In the genomic region with DNA sequence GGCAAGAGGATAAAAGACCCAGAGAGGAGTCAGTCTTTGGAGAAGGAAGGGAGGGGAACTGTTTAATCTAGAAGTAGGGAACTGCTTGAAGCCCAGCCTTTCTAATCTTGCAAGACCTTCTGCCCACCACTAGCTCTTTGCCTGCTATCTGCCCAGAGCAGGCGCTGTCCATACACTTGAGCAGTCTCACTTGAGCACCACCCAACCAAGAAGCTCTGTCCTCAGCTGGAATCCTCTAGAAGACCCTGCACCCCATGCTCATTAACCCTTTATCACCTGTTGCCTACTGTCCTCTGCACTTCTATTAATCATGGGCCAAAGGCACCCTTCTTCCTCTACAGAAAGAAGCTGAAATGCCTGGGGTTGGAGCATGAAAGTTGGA, we compare ENCODE assay signal across 8 mouse cellular contexts. TPM values are rescaled to one million over a fixed set of nuclear protein-coding genes. Genes with fewer than 3 reads are reported as not detected.
DNase-seq lines count a peak whose midpoint lies in the region; ATAC-seq and TF ChIP-seq lines count a peak whose summit lies in the region.

No protein-coding gene starts in this region.

- peaks cover 16 to 19% of the 10 kb centered on the region in 2 experiments for H3K4me1 ChIP-seq in MEL (ENCODE audit: control insufficient read depth in 1 of 2, insufficient read depth in 2 of 2, low read length in 2 of 2)
- peaks cover 24% of the 10 kb centered on the region for H3K4me1 ChIP-seq in forebrain, embryonic 15.5 days
- peaks cover 21% of the 10 kb centered on the region for H3K4me1 ChIP-seq in liver, embryonic 16.5 days (ENCODE audit: control insufficient read depth, low read depth, low read length)
- H3K4me1 ChIP-seq in stomach, embryonic 16.5 days (ENCODE audit: control insufficient read depth, insufficient read depth, low read length): peaks cover 6% of the 10 kb centered on the region; the same call in 1 of the 2 replicates

- H3K9ac ChIP-seq in MEL (ENCODE audit: control insufficient read depth, low read depth, low read length, poor library complexity, severe bottlenecking): peak overlapping the region; percentile 72
- peak overlapping the region; percentile 65 for H3K9ac ChIP-seq in forebrain, embryonic 15.5 days (replicated peaks)
- H3K9ac ChIP-seq in liver, embryonic 16.5 days (ENCODE audit: low read depth, low read length): peak overlapping the region; percentile 98
- peak overlapping the region; percentile 66; the same call in 1 of the 2 replicates for H3K9ac ChIP-seq in stomach, embryonic 16.5 days (ENCODE audit: low read length)

- peaks cover 1 to 23% of the 10 kb centered on the region in 2 experiments; a peak in 3 of 4 replicates for H3K36me3 ChIP-seq in MEL (ENCODE audit: control insufficient read depth in 1 of 2, insufficient read depth in 2 of 2, low read length in 2 of 2)
- H3K36me3 ChIP-seq in forebrain, embryonic 15.5 days: no peaks in the 10 kb centered on the region
- H3K36me3 ChIP-seq in liver, embryonic 16.5 days (ENCODE audit: control insufficient read depth, insufficient read depth): peaks cover 17% of the 10 kb centered on the region
- no peaks in the 10 kb centered on the region for H3K36me3 ChIP-seq in stomach, embryonic 16.5 days (ENCODE audit: control insufficient read depth, insufficient read depth, low read length)

- H3K27ac ChIP-seq in MEL (ENCODE audit: control insufficient read depth, low read depth, low read length): peak overlapping the region; percentile 87
- peak overlapping the region; percentile 91; the same call in 1 of the 2 replicates for H3K27ac ChIP-seq in forebrain, embryonic 15.5 days (replicated peaks)
- peak overlapping the region; percentile 98 for H3K27ac ChIP-seq in liver, embryonic 16.5 days (ENCODE audit: low read length)
- no peak overlapping the region for H3K27ac ChIP-seq in stomach, embryonic 16.5 days (ENCODE audit: low read length)

- H3K27me3 ChIP-seq in MEL (ENCODE audit: control insufficient read depth in 1 of 2, insufficient read depth in 2 of 2, low read length in 2 of 2): no peaks in the 10 kb centered on the region
- no peaks in the 10 kb centered on the region for H3K27me3 ChIP-seq in forebrain, embryonic 15.5 days
- H3K27me3 ChIP-seq in liver, embryonic 16.5 days (ENCODE audit: control insufficient read depth, insufficient read depth, low read depth, low read length): peaks cover 5% of the 10 kb centered on the region; the same call in 1 of the 2 replicates
- H3K27me3 ChIP-seq in stomach, embryonic 16.5 days (ENCODE audit: control insufficient read depth, insufficient read depth, low read length): no peaks in the 10 kb centered on the region; the same call in 1 of the 2 replicates

- TF ChIP-seq RAD21 in MEL (IDR thresholded peaks at IDR 0.05; ENCODE audit: low read depth, low read length): no peak

- WGBS in forebrain, embryonic 15.5 days: 54% methylated on average over 1 of the region's 1 CpGs
- WGBS in liver, embryonic 16.5 days (ENCODE audit: insufficient replicate concordance): 22% methylated on average over 1 of the region's 1 CpGs
- WGBS in stomach, embryonic 16.5 days: 71% methylated on average over 1 of the region's 1 CpGs

- peak overlapping the region; percentile 82 to 92 for H3K4me3 ChIP-seq in MEL (ENCODE audit: control insufficient read depth in 1 of 2, insufficient read depth in 1 of 2, low read depth in 2 of 2, low read length in 2 of 2)
- H3K4me3 ChIP-seq in forebrain, embryonic 15.5 days: peak overlapping the region; percentile 65
- H3K4me3 ChIP-seq in liver, embryonic 16.5 days (ENCODE audit: low read depth, low read length): peak overlapping the region; percentile 89
- peak overlapping the region; percentile 45 for H3K4me3 ChIP-seq in stomach, embryonic 16.5 days (replicated peaks; ENCODE audit: low read length)

- H3K9me3 ChIP-seq in MEL (replicated peaks; ENCODE audit: insufficient read depth, low read length): no peaks in the 10 kb centered on the region
- no peaks in the 10 kb centered on the region for H3K9me3 ChIP-seq in forebrain, embryonic 15.5 days
- H3K9me3 ChIP-seq in liver, embryonic 16.5 days (replicated peaks; ENCODE audit: control insufficient read depth, low read length): no peaks in the 10 kb centered on the region
- no peaks in the 10 kb centered on the region for H3K9me3 ChIP-seq in stomach, embryonic 16.5 days (replicated peaks; ENCODE audit: control insufficient read depth, low read length)

- TF ChIP-seq CTCF in MEL (IDR thresholded peaks at IDR 0.05 in 2 of 3, conservative IDR thresholded peaks at IDR 0.05 in 1 of 3; ENCODE audit: control insufficient read depth in 1 of 3, insufficient read depth in 1 of 3, low read depth in 2 of 3, low read length in 3 of 3, poor library complexity in 1 of 3, severe bottlenecking in 1 of 3): no peak

- peak; percentile 97 to 98 for TF ChIP-seq EP300 in MEL (IDR thresholded peaks at IDR 0.05; ENCODE audit: low read depth in 1 of 2, low read length in 2 of 2)

- peak overlapping the region; percentile 85 for H3K4me2 ChIP-seq in forebrain, embryonic 15.5 days (replicated peaks)
- peak overlapping the region; percentile 97 for H3K4me2 ChIP-seq in liver, embryonic 16.5 days (ENCODE audit: low read depth, low read length)
- H3K4me2 ChIP-seq in stomach, embryonic 16.5 days (ENCODE audit: low read depth, low read length): peak overlapping the region; percentile 89

- TF ChIP-seq POLR2A in MEL (IDR thresholded peaks at IDR 0.05; ENCODE audit: control insufficient read depth in 1 of 2, insufficient read depth in 1 of 2, low read depth in 1 of 2, low read length in 2 of 2, poor library complexity in 1 of 2): 0 out of 4 replicates have a peak, but pooled peaks of 1 of the 2 experiments have one; percentile 5

- ATAC-seq in forebrain, embryonic 15.5 days (replicated peaks): no peak
- peak; percentile 94 for ATAC-seq in liver, embryonic 16.5 days (ENCODE audit: low read depth)
- peak; percentile 74 for ATAC-seq in stomach, embryonic 16.5 days (ENCODE audit: insufficient read depth, low FRiP score)

- peaks cover 13% of the 10 kb centered on the region for H3K79me2 ChIP-seq in MEL (ENCODE audit: control insufficient read depth, insufficient read depth, low read length, poor library complexity)

- peak; percentile 9 for DNase-seq in embryo, embryonic 11 days
- no peak for DNase-seq in embryo, embryonic 10.5 days (ENCODE audit: low spot score)
- peak; percentile 94 for DNase-seq in MEL (ENCODE audit: low read depth, low spot score)
- no peak for DNase-seq in adipocyte (ENCODE audit: low spot score)
- no peak for DNase-seq in urinary bladder, postnatal 36 days (ENCODE audit: low spot score in 2 of 2)

TF ChIP-seq in MEL, 35 proteins besides CTCF, POLR2A, EP300 and RAD21 (continues in another document):
- TF ChIP-seq MAFK (IDR thresholded peaks at IDR 0.05; ENCODE audit: borderline replicate concordance, low read depth, low read length) (0 out of 2 replicates have a peak, but pooled peaks have one; percentile 41), ZMIZ1 (IDR thresholded peaks at IDR 0.05; ENCODE audit: low read depth, low read length) (no peak), HCFC1 (IDR thresholded peaks at IDR 0.05; ENCODE audit: low read depth, low read length) (peak; percentile 43; the same call in 1 of the 2 replicates), MYB (IDR thresholded peaks at IDR 0.05; ENCODE audit: low read depth, low read length) (peak; percentile 10; the same call in 1 of the 2 replicates), MAX (IDR thresholded peaks at IDR 0.05; ENCODE audit: low read length) (peak; percentile 58; the same call in 1 of the 2 replicates), SMC3 (IDR thresholded peaks at IDR 0.05; ENCODE audit: low read depth, low read length) (no peak), GABPA (IDR thresholded peaks at IDR 0.05; ENCODE audit: low read depth, low read length) (no peak), TAL1 (IDR thresholded peaks at IDR 0.05; ENCODE audit: low read length) (peak; percentile 100), MXI1 (IDR thresholded peaks at IDR 0.05; ENCODE audit: low read depth, low read length) (peak; percentile 31; the same call in 1 of the 2 replicates), ELF1 (IDR thresholded peaks at IDR 0.05; ENCODE audit: low read depth, low read length) (no peak), ZC3H11A (IDR thresholded peaks at IDR 0.05; ENCODE audit: low read depth, low read length) (no peak), CHD1 (IDR thresholded peaks at IDR 0.05; ENCODE audit: low read depth, low read length) (0 out of 2 replicates have a peak, but pooled peaks have one; percentile 66), TBP (IDR thresholded peaks at IDR 0.05; ENCODE audit: low read depth, low read length) (peak; percentile 46; the same call in 1 of the 2 replicates), TCF12 (IDR thresholded peaks at IDR 0.05; ENCODE audit: low read depth, low read length) (peak; percentile 99), GATA1 (IDR thresholded peaks at IDR 0.05; ENCODE audit: low read depth, low read length) (peak; percentile 99), MYC (IDR thresholded peaks at IDR 0.05; ENCODE audit: low read depth, low read length) (peak; percentile 60; the same call in 1 of the 2 replicates), USF1 (IDR thresholded peaks at IDR 0.05; ENCODE audit: low read depth, low read length) (no peak), UBTF (IDR thresholded peaks at IDR 0.05; ENCODE audit: borderline replicate concordance, insufficient read depth, low read depth, low read length) (no peak), E2F4 (IDR thresholded peaks at IDR 0.05; ENCODE audit: borderline replicate concordance, low read depth, low read length) (no peak), POLR2AphosphoS5 (IDR thresholded peaks at IDR 0.05; ENCODE audit: borderline replicate concordance, low read depth, low read length) (no peak), POLR2AphosphoS2 (IDR thresholded peaks at IDR 0.05; ENCODE audit: low read length) (no peak), MAZ (IDR thresholded peaks at IDR 0.05; ENCODE audit: low read depth, low read length) (peak; percentile 59; the same call in 1 of the 2 replicates), USF2 (IDR thresholded peaks at IDR 0.05; ENCODE audit: borderline replicate concordance in 1 of 2, insufficient read depth in 1 of 2, low read depth in 1 of 2, low read length in 2 of 2) (no peak), KAT2A (conservative IDR thresholded peaks at IDR 0.05; ENCODE audit: low read depth, low read length) (no peak), ZKSCAN1 (IDR thresholded peaks at IDR 0.05; ENCODE audit: low read depth, low read length) (no peak)

RNA-seq across cellular contexts. Expression of a gene that starts 1.6 kb away (rescaled TPM):
- total RNA-seq in MEL (2012; rRNA removed): 30.7 and 46.0 TPM in 2 replicates
- polyA plus RNA-seq in MEL (2012; ENCODE audit: insufficient read depth in 1 of 2, insufficient read length in 2 of 2, low read depth in 1 of 2, low replicate concordance in 2 of 2, missing spikeins in 1 of 2): 10 to 100 TPM in 1 of 2 experiments, not detected in 1; 47.5 TPM
- 115 and 117 TPM in 2 replicates for polyA plus RNA-seq in forebrain, embryonic 15.5 days (2015; fragmentation: Nextera tagmentation; extraction: Ambion mirVana)
- polyA plus RNA-seq in liver, embryonic 16.5 days (2015; fragmentation: Nextera tagmentation; extraction: Ambion mirVana): 422 and 488 TPM in 2 replicates
- polyA plus RNA-seq in stomach, embryonic 16.5 days (2015; fragmentation: Nextera tagmentation; extraction: Ambion mirVana): 41.5 and 42.0 TPM in 2 replicates

Comparison
In these comparisons a context has a peak if more than half of its experiments do, and no peak if none do; other contexts are left out.
1. DNase-seq: peak in embryo, embryonic 11 days (single experiment) and MEL (single experiment); none in embryo, embryonic 10.5 days (single experiment), adipocyte (single experiment) and urinary bladder, postnatal 36 days (0 of 2).
2. Peak in every context shown above with its lines, with median percentiles within 50 percentile points of each other: H3K4me3 ChIP-seq, H3K9ac ChIP-seq and H3K4me2 ChIP-seq.